Mouse (Mus musculus) MEL (cell line): ENCODE data around the gene Plp2. TPM values are rescaled to one million over a fixed set of nuclear protein-coding genes. Genes with fewer than 3 reads are reported as not detected.
"Not testable (repeated sequence)": the region's sequence is repeated elsewhere in the genome, so short reads cannot be mapped to it uniquely, and the experiment has no call there.

ENCODE experiments used
- DNase-seq: peaks from one replicate; pipeline ENCODE4 v3.0.0; 2011; ENCODE audit warnings: low read depth, low spot score
- H3K27ac ChIP-seq: 2 replicates; pipeline ENCODE4 v1.5.1; 2012; ENCODE audit warnings: low read depth, mild to moderate bottlenecking, control low read depth, low read length, moderate library complexity; ENCODE audit not compliant: control insufficient read depth
- H3K27me3 ChIP-seq, 2 experiments: fragments of 150-350 bp in 1 of 2; sonication (generic) in 1 of 2; 2 replicates each; pipeline ENCODE4 v1.6.1; 2012; ENCODE audit warnings: low read length in 2 of 2, mild to moderate bottlenecking in 2 of 2, improper control_type of control experiment in 1 of 2, moderate library complexity in 1 of 2; ENCODE audit not compliant: insufficient read depth in 2 of 2, control insufficient read depth in 1 of 2
- H3K36me3 ChIP-seq, 2 experiments: 2 replicates each; pipeline ENCODE4 v1.6.1; 2012 to 2014; ENCODE audit warnings: low read length in 2 of 2, improper control_type of control experiment in 1 of 2, inconsistent platforms in 1 of 2, mild to moderate bottlenecking in 1 of 2; ENCODE audit not compliant: insufficient read depth in 2 of 2, control insufficient read depth in 1 of 2
- H3K4me1 ChIP-seq, 2 experiments: fragments of 150-350 bp in 1 of 2; sonication (generic) in 1 of 2; 2 replicates each; pipeline ENCODE4 v1.6.1; 2012; ENCODE audit warnings: low read length in 2 of 2, improper control_type of control experiment in 1 of 2, mild to moderate bottlenecking in 1 of 2; ENCODE audit not compliant: insufficient read depth in 2 of 2, control insufficient read depth in 1 of 2
- H3K4me3 ChIP-seq, 2 experiments: fragments of 150-350 bp in 1 of 2; sonication (generic) in 1 of 2; 2 replicates each; pipeline ENCODE4 v1.5.1; 2012; ENCODE audit warnings: low read depth in 2 of 2, low read length in 2 of 2, mild to moderate bottlenecking in 2 of 2, moderate library complexity in 2 of 2, control low read depth in 1 of 2, improper control_type of control experiment in 1 of 2; ENCODE audit not compliant: control insufficient read depth in 1 of 2, insufficient read depth in 1 of 2
- H3K79me2 ChIP-seq: 2 replicates; pipeline ENCODE4 v1.6.1; 2012; ENCODE audit warnings: mild to moderate bottlenecking, low read length, moderate library complexity; ENCODE audit not compliant: control insufficient read depth, poor library complexity, insufficient read depth
- H3K9ac ChIP-seq: 2 replicates; pipeline ENCODE4 v1.6.1; 2012; ENCODE audit warnings: low read depth, mild to moderate bottlenecking, control low read depth, low read length, moderate library complexity; ENCODE audit not compliant: control insufficient read depth, poor library complexity, severe bottlenecking
- H3K9me3 ChIP-seq: fragments of 150-350 bp; sonication (generic); replicated peaks from 2 replicates; pipeline ENCODE4 v1.6.1; 2012; ENCODE audit warnings: mild to moderate bottlenecking, low read length, improper control_type of control experiment, moderate library complexity; ENCODE audit not compliant: insufficient read depth
- CHD1 ChIP-seq: IDR thresholded peaks from 2 replicates; pipeline ENCODE4 v1.6.1; 2012; ENCODE audit warnings: low read depth, mild to moderate bottlenecking, inconsistent platforms, low read length, improper control_type of control experiment
- CTCF ChIP-seq, 3 experiments: IDR thresholded peaks in 2 of 3; conservative IDR thresholded peaks in 1 of 3; 2 replicates each; pipeline ENCODE4 v1.5.1; 2011 to 2012; ENCODE audit warnings: low read length in 3 of 3, low read depth in 2 of 3, mild to moderate bottlenecking in 2 of 3, improper control_type of control experiment in 1 of 3, inconsistent platforms in 1 of 3, mixed read lengths in 1 of 3, moderate library complexity in 1 of 3; ENCODE audit not compliant: control insufficient read depth in 1 of 3, insufficient read depth in 1 of 3, poor library complexity in 1 of 3, severe bottlenecking in 1 of 3
- E2F4 ChIP-seq: IDR thresholded peaks from 2 replicates; pipeline ENCODE4 v1.6.1; 2011; ENCODE audit warnings: low read depth, low read length, improper control_type of control experiment, borderline replicate concordance
- ELF1 ChIP-seq: IDR thresholded peaks from 2 replicates; pipeline ENCODE4 v1.6.1; 2014; ENCODE audit warnings: low read depth, mild to moderate bottlenecking, inconsistent platforms, low read length, improper control_type of control experiment, moderate library complexity
- ETS1 ChIP-seq: IDR thresholded peaks from 2 replicates; pipeline ENCODE4 v1.6.1; 2012; ENCODE audit warnings: low read depth, mild to moderate bottlenecking, inconsistent platforms, low read length, improper control_type of control experiment, moderate library complexity
- HCFC1 ChIP-seq: IDR thresholded peaks from 2 replicates; pipeline ENCODE4 v1.6.1; 2012; ENCODE audit warnings: low read depth, mild to moderate bottlenecking, inconsistent platforms, low read length, improper control_type of control experiment, moderate library complexity
- MAX ChIP-seq: IDR thresholded peaks from 2 replicates; pipeline ENCODE4 v1.6.1; 2011; ENCODE audit warnings: low read length, improper control_type of control experiment
- MXI1 ChIP-seq: IDR thresholded peaks from 2 replicates; pipeline ENCODE4 v1.6.1; 2011; ENCODE audit warnings: mild to moderate bottlenecking, low read depth, low read length, improper control_type of control experiment
- MYC ChIP-seq: IDR thresholded peaks from 2 replicates; pipeline ENCODE4 v1.6.1; 2011; ENCODE audit warnings: low read depth, mild to moderate bottlenecking, low read length, improper control_type of control experiment, moderate library complexity
- NELFE ChIP-seq: IDR thresholded peaks from 2 replicates; pipeline ENCODE4 v1.6.1; 2011; ENCODE audit warnings: low read depth, low read length, improper control_type of control experiment
- NRF1 ChIP-seq: IDR thresholded peaks from 2 replicates; pipeline ENCODE4 v1.6.1; 2014; ENCODE audit warnings: low read depth, mild to moderate bottlenecking, inconsistent platforms, low read length, improper control_type of control experiment, moderate library complexity; ENCODE audit not compliant: poor library complexity, insufficient read depth, severe bottlenecking
- POLR2A ChIP-seq, 2 experiments: IDR thresholded peaks; 2 replicates each; pipeline ENCODE4 v1.6.1; 2011 to 2012; ENCODE audit warnings: low read length in 2 of 2, mild to moderate bottlenecking in 2 of 2, control low read depth in 1 of 2, improper control_type of control experiment in 1 of 2, low read depth in 1 of 2, moderate library complexity in 1 of 2; ENCODE audit not compliant: control insufficient read depth in 1 of 2, insufficient read depth in 1 of 2, poor library complexity in 1 of 2
- POLR2AphosphoS2 ChIP-seq: IDR thresholded peaks from 2 replicates; pipeline ENCODE4 v1.6.1; 2011; ENCODE audit warnings: low read length, improper control_type of control experiment
- RAD21 ChIP-seq: IDR thresholded peaks from 2 replicates; pipeline ENCODE4 v1.6.1; 2011; ENCODE audit warnings: mild to moderate bottlenecking, low read depth, low read length, improper control_type of control experiment
- RCOR1 ChIP-seq: IDR thresholded peaks from 2 replicates; pipeline ENCODE4 v1.6.1; 2012; ENCODE audit warnings: low read depth, mild to moderate bottlenecking, inconsistent platforms, low read length, improper control_type of control experiment
- SIN3A ChIP-seq: IDR thresholded peaks from 2 replicates; pipeline ENCODE4 v1.6.1; 2012; ENCODE audit warnings: low read length, improper control_type of control experiment, inconsistent platforms
- SMC3 ChIP-seq: IDR thresholded peaks from 2 replicates; pipeline ENCODE4 v1.6.1; 2011; ENCODE audit warnings: low read depth, low read length, improper control_type of control experiment
- TBP ChIP-seq: IDR thresholded peaks from 2 replicates; pipeline ENCODE4 v1.8.0; 2011; ENCODE audit warnings: low read depth, low read length, improper control_type of control experiment
- TCF12 ChIP-seq: IDR thresholded peaks from 2 replicates; pipeline ENCODE4 v1.6.1; 2014; ENCODE audit warnings: low read depth, mild to moderate bottlenecking, inconsistent platforms, low read length, improper control_type of control experiment, moderate library complexity
- ZMIZ1 ChIP-seq: IDR thresholded peaks from 2 replicates; pipeline ENCODE4 v1.6.1; 2012; ENCODE audit warnings: low read depth, mild to moderate bottlenecking, inconsistent platforms, low read length, improper control_type of control experiment, moderate library complexity
- ZNF384 ChIP-seq: IDR thresholded peaks from 2 replicates; pipeline ENCODE4 v1.6.1; 2012; ENCODE audit warnings: low read depth, mild to moderate bottlenecking, inconsistent platforms, low read length, improper control_type of control experiment
- polyA plus RNA-seq, 2 experiments: library from polyadenylated mRNA; stranded (reverse) in 1 of 2; unstranded in 1 of 2; fragments of >175 nt in 1 of 2; fragments of >200 nt in 1 of 2; gene quantifications; 2 replicates each; pipeline versions ENCODE4 v1.2.1 to v1.2.4; 2012; ENCODE audit warnings: low replicate concordance in 2 of 2, low read depth in 1 of 2; ENCODE audit not compliant: insufficient read length in 2 of 2, insufficient read depth in 1 of 2, missing spikeins in 1 of 2
- total RNA-seq: library from RNA; depleted of rRNA; stranded (reverse); fragments of 300-350 nt; gene quantifications from 2 replicates; pipeline ENCODE4 v1.2.3, GENCODE M21; 2012

Plp2 gene
- total and polyA plus RNA-seq, 3 experiments, result 95.7 to 407 (median 163) TPM

GRCm38 (mm10) chrX:7716058-7716457 lies 44.9 kb upstream of the Plp2 start:
- not testable (repeated sequence) for H3K27me3 ChIP-seq, H3K36me3 ChIP-seq, H3K4me1 ChIP-seq, H3K27ac ChIP-seq, H3K4me3 ChIP-seq, H3K79me2 ChIP-seq, H3K9ac ChIP-seq
- peak; percentile 65 for DNase-seq
- TF ChIP-seq RAD21 (peak; percentile 31), SMC3 (peak; percentile 19; the same call in 1 of the 2 replicates), RCOR1 (0 out of 2 replicates have a peak, but pooled peaks have one; percentile 38), CTCF (IDR thresholded peaks at IDR 0.05 in 2 of 3, conservative IDR thresholded peaks at IDR 0.05 in 1 of 3; ENCODE audit: control insufficient read depth in 1 of 3, insufficient read depth in 1 of 3, low read depth in 2 of 3, low read length in 3 of 3, poor library complexity in 1 of 3, severe bottlenecking in 1 of 3) (peak in 2 of 3 experiments; percentile 16 to 36; a peak in 4 of 6 replicates), ZNF384 (peak; percentile 73)
- TF ChIP-seq, all 39 proteins: peak for 5; not testable (repeated sequence) for 34
- not testable (repeated sequence) for H3K9me3 ChIP-seq

GRCm38 (mm10) chrX:7714135-7714899 lies 43.1 kb upstream of the Plp2 start, which contains the start of gene Wdr45:
Gene Wdr45, plus strand, starts transcription at chrX:7714333.
- not testable (repeated sequence) for H3K27me3 ChIP-seq, H3K9me3 ChIP-seq, H3K4me1 ChIP-seq, H3K79me2 ChIP-seq, H3K36me3 ChIP-seq
- Histone ChIP-seq H3K4me3 (peak within 1 kb of the TSS; percentile 81 to 88), H3K9ac (peak within 1 kb of the TSS; percentile 89), H3K27ac (peak within 1 kb of the TSS; percentile 68)
- peak; percentile 99 for DNase-seq
- peak; percentile 77; the same call in 1 of the 2 replicates for TF ChIP-seq MAX
- TF ChIP-seq ETS1, result peak; percentile 38; the same call in 1 of the 2 replicates
- TF ChIP-seq TBP, result peak; percentile 73
- peak; percentile 91 for TF ChIP-seq POLR2AphosphoS2
- peak; percentile 87 for TF ChIP-seq MXI1
- peak; percentile 96 for TF ChIP-seq NRF1
- peak; percentile 88 for TF ChIP-seq NELFE
- TF ChIP-seq ZMIZ1, result peak; percentile 66; the same call in 1 of the 2 replicates
- peak; percentile 82; the same call in 1 of the 2 replicates for TF ChIP-seq MYC
- peak; percentile 47; the same call in 1 of the 2 replicates for TF ChIP-seq ELF1
- TF ChIP-seq POLR2A (IDR thresholded peaks at IDR 0.05; ENCODE audit: control insufficient read depth in 1 of 2, insufficient read depth in 1 of 2, low read depth in 1 of 2, low read length in 2 of 2, poor library complexity in 1 of 2), result peak in 1 of 2 experiments; percentile 89; a peak in 2 of 4 replicates
- TF ChIP-seq TCF12, result peak; percentile 15; the same call in 1 of the 2 replicates
- TF ChIP-seq HCFC1, result peak; percentile 72
- peak; percentile 61; the same call in 1 of the 2 replicates for TF ChIP-seq SIN3A
- TF ChIP-seq E2F4, result 0 out of 2 replicates have a peak, but pooled peaks have one; percentile 63
- peak; percentile 97 for TF ChIP-seq CHD1
